8 mouse cellular contexts compared by ENCODE assay signal in the genomic region with DNA sequence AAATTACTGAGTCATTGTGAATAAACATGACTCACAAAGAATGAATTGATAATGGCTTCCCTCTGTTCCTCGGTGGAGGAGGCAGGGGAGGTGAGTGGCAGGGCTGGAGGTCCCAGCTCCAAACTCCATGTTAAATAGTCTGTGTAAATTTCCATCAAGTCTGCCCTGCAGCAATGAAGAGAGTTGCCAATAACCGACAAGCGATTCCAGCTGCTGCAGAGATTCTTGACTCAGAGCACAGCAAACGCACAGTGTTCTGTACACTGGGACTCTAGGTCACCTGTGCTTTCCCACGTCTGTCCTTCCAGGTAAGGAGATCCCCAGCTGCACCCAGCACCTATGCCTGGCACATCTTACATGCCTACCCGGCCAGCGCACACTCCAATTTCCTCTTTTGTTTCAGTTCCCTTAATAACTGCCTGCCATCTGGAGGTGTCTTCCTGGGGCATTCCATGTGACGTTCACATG. TPM values are rescaled to one million over a fixed set of nuclear protein-coding genes. Genes with fewer than 3 reads are reported as not detected.
DNase-seq lines count a peak whose midpoint lies in the region; ATAC-seq and TF ChIP-seq lines count a peak whose summit lies in the region.

No protein-coding gene starts in this region.

- no peak overlapping the region for H3K4me3 ChIP-seq in midbrain, embryonic 11.5 days (ENCODE audit: low read depth, low read length)
- no peak overlapping the region for H3K4me3 ChIP-seq in midbrain, postnatal 0 days (ENCODE audit: low read depth, low read length)
- H3K4me3 ChIP-seq in stomach, embryonic 15.5 days (replicated peaks): no peak overlapping the region

- peak; percentile 23 to 27 for DNase-seq in cerebellum, postnatal 14 days
- no peak for DNase-seq in cerebellum, postnatal 4 days (ENCODE audit: low spot score in 2 of 2)
- peak; percentile 85 for DNase-seq in midbrain, embryonic 11.5 days (ENCODE audit: low spot score, missing footprints)
- DNase-seq in midbrain, postnatal 0 days (ENCODE audit: low spot score): no peak
- DNase-seq in adrenal gland, postnatal 4 days (ENCODE audit: low spot score in 2 of 2): no peak

- H3K4me2 ChIP-seq in midbrain, embryonic 11.5 days: no peak overlapping the region
- H3K4me2 ChIP-seq in midbrain, postnatal 0 days (ENCODE audit: low read depth, low read length, poor library complexity, severe bottlenecking): no peak overlapping the region
- no peak overlapping the region for H3K4me2 ChIP-seq in stomach, embryonic 15.5 days

- H3K9ac ChIP-seq in midbrain, embryonic 11.5 days (ENCODE audit: low read length): no peak overlapping the region
- no peak overlapping the region for H3K9ac ChIP-seq in midbrain, postnatal 0 days (replicated peaks; ENCODE audit: low read length, poor library complexity, severe bottlenecking)
- no peak overlapping the region for H3K9ac ChIP-seq in stomach, embryonic 15.5 days

- no peaks in the 10 kb centered on the region for H3K27me3 ChIP-seq in midbrain, embryonic 11.5 days (ENCODE audit: control insufficient read depth, insufficient read depth, low read length)
- H3K27me3 ChIP-seq in midbrain, postnatal 0 days (ENCODE audit: insufficient read depth, low read length): no peaks in the 10 kb centered on the region
- H3K27me3 ChIP-seq in stomach, embryonic 15.5 days (replicated peaks): no peaks in the 10 kb centered on the region

- ATAC-seq in midbrain, embryonic 11.5 days (ENCODE audit: low FRiP score): no peak
- no peak for ATAC-seq in midbrain, postnatal 0 days (ENCODE audit: low FRiP score)
- peak; percentile 97 for ATAC-seq in granulocyte monocyte progenitor cell, adult 5-6 weeks (replicated peaks; ENCODE audit: poor library complexity, severe bottlenecking)
- ATAC-seq in stomach, embryonic 15.5 days (ENCODE audit: insufficient read depth, low FRiP score, low read depth): peak; percentile 63; the same call in 1 of the 2 replicates
- ATAC-seq in cerebellum, adult (ENCODE audit: insufficient number of reproducible peaks, low FRiP score, low TSS enrichment): no peak

- H3K36me3 ChIP-seq in midbrain, embryonic 11.5 days (ENCODE audit: control insufficient read depth, insufficient read depth, low read length): no peaks in the 10 kb centered on the region
- no peaks in the 10 kb centered on the region for H3K36me3 ChIP-seq in midbrain, postnatal 0 days (ENCODE audit: insufficient read depth, low read length)
- H3K36me3 ChIP-seq in stomach, embryonic 15.5 days: peaks cover 8% of the 10 kb centered on the region; the same call in 1 of the 2 replicates

- H3K27ac ChIP-seq in midbrain, embryonic 11.5 days (ENCODE audit: low read depth, low read length): no peak overlapping the region
- no peak overlapping the region for H3K27ac ChIP-seq in midbrain, postnatal 0 days (ENCODE audit: low read depth, low read length)
- no peak overlapping the region for H3K27ac ChIP-seq in stomach, embryonic 15.5 days

- no peaks in the 10 kb centered on the region for H3K9me3 ChIP-seq in midbrain, embryonic 11.5 days (ENCODE audit: control insufficient read depth, low read length)
- H3K9me3 ChIP-seq in midbrain, postnatal 0 days (ENCODE audit: low read length): no peaks in the 10 kb centered on the region
- H3K9me3 ChIP-seq in stomach, embryonic 15.5 days: no peaks in the 10 kb centered on the region

- WGBS in midbrain, embryonic 11.5 days: 80% methylated on average over 8 of the region's 8 CpGs
- WGBS in midbrain, postnatal 0 days: 65% methylated on average over 8 of the region's 8 CpGs
- 74% methylated on average over 8 of the region's 8 CpGs for WGBS in stomach, embryonic 15.5 days

- H3K4me1 ChIP-seq in midbrain, embryonic 11.5 days (ENCODE audit: control insufficient read depth, insufficient read depth, low read length): no peaks in the 10 kb centered on the region
- no peaks in the 10 kb centered on the region for H3K4me1 ChIP-seq in midbrain, postnatal 0 days (ENCODE audit: insufficient read depth, low read length)
- H3K4me1 ChIP-seq in stomach, embryonic 15.5 days: no peaks in the 10 kb centered on the region

- no peak for TF ChIP-seq CTCF in midbrain, postnatal 0 days (IDR thresholded peaks at IDR 0.05)

RNA-seq across cellular contexts. Expression of a gene that starts 44.3 kb away (rescaled TPM):
- polyA plus RNA-seq in midbrain, embryonic 11.5 days (2014; fragmentation: Nextera tagmentation; extraction: Ambion mirVana): 19.7 TPM in 2 replicates
- 50.4 and 51.4 TPM in 2 replicates for total RNA-seq in midbrain, postnatal 0 days (2014; rRNA removed)
- 22.9 and 25.6 TPM in 2 replicates for polyA plus RNA-seq in midbrain, postnatal 0 days (2015; fragmentation: Nextera tagmentation; extraction: Ambion mirVana)
- 5.6 and 10.7 TPM in 2 replicates for total RNA-seq in granulocyte monocyte progenitor cell, adult 5-6 weeks (2014; fragmentation: Nextera tagmentation)
- total RNA-seq in granulocyte monocyte progenitor cell, adult 5-6 weeks (2017): 6.1 and 6.3 TPM in 2 replicates
- 21.0 and 22.3 TPM in 2 replicates for polyA plus RNA-seq in stomach, embryonic 15.5 days (2015; fragmentation: Nextera tagmentation; extraction: Ambion mirVana)
- 10 to 100 TPM; 24.3 to 28.5 TPM for total RNA-seq in adrenal gland, postnatal 4 days (2021)

Comparison
In these comparisons a context has a peak if more than half of its experiments do, and no peak if none do; other contexts are left out.
1. DNase-seq: peak in cerebellum, postnatal 14 days (2 of 2) and midbrain, embryonic 11.5 days (single experiment); none in cerebellum, postnatal 4 days (0 of 2), midbrain, postnatal 0 days (single experiment) and adrenal gland, postnatal 4 days (0 of 2).
2. ATAC-seq: peak in granulocyte monocyte progenitor cell, adult 5-6 weeks (single experiment) and stomach, embryonic 15.5 days (single experiment); none in midbrain, embryonic 11.5 days (single experiment), midbrain, postnatal 0 days (single experiment) and cerebellum, adult (single experiment).